Mouse (Mus musculus): ENCODE data around the gene Vmn1r51.
"Not testable (repeated sequence)": the region's sequence is repeated elsewhere in the genome, so short reads cannot be mapped to it uniquely, and the experiment has no call there.

Gene Vmn1r51

GRCm38 (mm10) chr6:90122296-90122695, at the start of gene Vmn1r51:
Vmn1r51 (plus strand) TSS chr6:90122596.
- DNase-seq = not testable (repeated sequence)

DNA sequence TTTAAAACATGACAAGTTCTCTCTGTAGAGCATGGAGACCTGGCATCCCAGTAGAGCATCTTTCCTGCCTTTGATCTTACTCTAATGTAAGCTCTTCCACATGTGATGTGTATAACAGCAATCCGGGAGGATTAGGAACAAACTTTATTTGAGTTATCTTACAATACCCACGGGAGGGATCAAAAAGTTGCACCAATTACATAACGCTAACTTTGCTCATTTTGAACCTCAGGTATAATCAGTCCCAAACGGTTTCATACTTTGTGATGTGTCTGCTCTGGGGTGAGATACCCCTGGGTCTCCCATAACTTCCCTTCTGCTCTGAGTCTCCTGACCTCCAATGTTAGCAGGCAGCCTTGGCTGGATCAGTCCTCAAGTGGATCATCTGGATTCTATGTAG, 44.0 kb upstream of the Vmn1r51 start, which contains the start of gene Vmn1r49:
Vmn1r49 (minus strand) TSS at position 101 of the 400 bp plus-strand sequence.
- DNase-seq = no peak

- DNase-seq = no peak
Observed at GRCm38 (mm10) chr6:90100566-90100965, 21.8 kb upstream of the Vmn1r51 start.

DNA sequence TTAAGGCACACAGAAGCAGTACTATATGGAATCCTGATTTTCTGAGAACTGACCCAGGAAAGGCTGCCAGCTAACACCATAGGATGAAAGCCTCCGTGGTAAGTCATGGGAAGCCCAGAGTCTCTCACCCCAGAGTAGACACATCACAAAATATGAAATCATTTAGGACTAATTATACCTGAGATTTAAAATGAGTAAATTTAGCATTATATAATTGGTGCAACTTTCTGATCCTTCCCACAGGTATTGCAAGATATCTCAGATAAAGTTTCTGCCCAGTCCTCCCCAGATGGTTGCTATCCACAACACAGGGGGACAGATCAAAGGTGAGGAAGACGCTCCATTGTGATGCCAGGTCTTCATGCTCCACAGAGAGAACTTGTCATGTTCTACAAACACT, 21.3 kb upstream of the Vmn1r51 start, which contains the start of gene Vmn1r50:
Vmn1r50 (plus strand) TSS at position 301 of the 400 bp plus-strand sequence.
- no peak for DNase-seq

DNA sequence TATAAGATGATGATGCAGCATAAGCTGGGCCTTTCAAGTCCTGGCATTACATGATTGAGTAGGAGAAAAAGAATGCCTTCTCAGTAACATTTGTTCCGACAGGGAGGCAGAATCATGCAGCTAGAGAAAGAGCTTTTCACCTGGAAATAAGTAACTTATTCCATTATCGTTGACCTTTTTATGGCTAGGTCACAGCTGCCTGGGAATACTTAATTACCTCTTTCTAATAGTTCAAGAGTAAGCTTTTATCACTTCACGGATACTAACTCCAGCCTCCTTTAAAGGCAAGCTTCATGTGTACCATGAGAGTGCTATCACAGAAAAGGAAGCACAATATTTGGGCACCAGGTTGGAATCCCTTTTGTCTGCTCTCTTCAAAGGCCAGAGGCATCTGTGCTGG, 37.7 kb downstream of the Vmn1r51 start:
- peak in 1 of 2 experiments; percentile 4 for DNase-seq

GRCm38 (mm10) chr6:90174508-90174907, 52.1 kb downstream of the Vmn1r51 start, which contains the start of gene Vmn1r52:
Vmn1r52 (plus strand) TSS chr6:90174808.
- no peak for DNase-seq

All from kidney, postnatal 36 days (tissue).